In genomic region chr2:127267854-127268253, GRCm38 (mm10) we compare ENCODE assay signal across 19 mouse cellular contexts. TPM values are rescaled to one million over a fixed set of nuclear protein-coding genes. Genes with fewer than 3 reads are reported as not detected.
A peak's percentile ranks its signal among the peaks of the same experiment; 100 is the strongest.
DNase-seq lines count a peak whose midpoint lies in the region; ATAC-seq and TF ChIP-seq lines count a peak whose summit lies in the region.
"Had no signal": no experiment of that assay in that cellular context is flagged by ENCODE, and none has a peak within 500 bp of the region (broad histone marks: within the 10 kb centered on the region; RNA-seq: fewer than 3 reads in every experiment).

No protein-coding gene starts in this region.

- H3K27me3 ChIP-seq in kidney, adult 2 months (replicated peaks; ENCODE audit: control insufficient read depth, insufficient read depth, low read length) = no peaks in the 10 kb centered on the region
- no peaks in the 10 kb centered on the region for H3K27me3 ChIP-seq in kidney, embryonic 16.5 days (ENCODE audit: insufficient read depth, low read length)
- H3K27me3 ChIP-seq in liver, embryonic 14.5 days (ENCODE audit: control insufficient read depth, insufficient read depth, low read length) = no peaks in the 10 kb centered on the region
- H3K27me3 ChIP-seq in liver, embryonic 12.5 days (replicated peaks) = no peaks in the 10 kb centered on the region
- H3K27me3 ChIP-seq: embryonic facial prominence, embryonic 13.5 days; hindbrain, embryonic 15.5 days; lung, embryonic 15.5 days had no signal

- peak; percentile 45; the same call in 1 of the 2 replicates for TF ChIP-seq CTCF in kidney, adult 2 months (conservative IDR thresholded peaks at IDR 0.05; ENCODE audit: insufficient read depth, insufficient read length, low read depth, low read length)
- TF ChIP-seq CTCF in liver, embryonic 14.5 days (IDR thresholded peaks at IDR 0.05; ENCODE audit: low read depth) = peak; percentile 11; the same call in 1 of the 2 replicates

- intact Hi-C loops in heart, postnatal 14 days (cut with DNase I) = no loop called here

- H3K27ac ChIP-seq in kidney, adult 2 months (ENCODE audit: insufficient read depth, low read depth, low read length) = no peak overlapping the region
- no peak overlapping the region for H3K27ac ChIP-seq in kidney, embryonic 16.5 days (ENCODE audit: low read length)
- H3K27ac ChIP-seq in liver, embryonic 14.5 days = no peak overlapping the region
- H3K27ac ChIP-seq in liver, embryonic 12.5 days = no peak overlapping the region
- H3K27ac ChIP-seq: embryonic facial prominence, embryonic 13.5 days; hindbrain, embryonic 15.5 days; lung, embryonic 15.5 days had no signal

- H3K9me3 ChIP-seq in kidney, embryonic 16.5 days (ENCODE audit: low read length) = no peaks in the 10 kb centered on the region
- no peaks in the 10 kb centered on the region for H3K9me3 ChIP-seq in liver, embryonic 14.5 days (ENCODE audit: control insufficient read depth, low read length)
- no peaks in the 10 kb centered on the region for H3K9me3 ChIP-seq in liver, embryonic 12.5 days (replicated peaks)
- H3K9me3 ChIP-seq: embryonic facial prominence, embryonic 13.5 days; hindbrain, embryonic 15.5 days; lung, embryonic 15.5 days had no signal

- TF ChIP-seq EP300 in liver, embryonic 14.5 days (IDR thresholded peaks at IDR 0.05; ENCODE audit: low read depth) = no peak

- 28% methylated on average over 4 of the region's 4 CpGs for WGBS in kidney, adult 2 months
- WGBS in kidney, embryonic 16.5 days = 54% methylated on average over 4 of the region's 4 CpGs
- 63% methylated on average over 4 of the region's 4 CpGs for WGBS in liver, embryonic 14.5 days (ENCODE audit: insufficient replicate concordance)
- WGBS in liver, embryonic 12.5 days (ENCODE audit: insufficient replicate concordance) = 64% methylated on average over 4 of the region's 4 CpGs

- H3K4me1 ChIP-seq in kidney, adult 2 months (ENCODE audit: control insufficient read depth, insufficient read depth, low read length) = peaks cover 3% of the 10 kb centered on the region; the same call in 1 of the 2 replicates
- peaks cover 3% of the 10 kb centered on the region for H3K4me1 ChIP-seq in kidney, embryonic 16.5 days (ENCODE audit: insufficient read depth, low read length)
- H3K4me1 ChIP-seq in liver, embryonic 14.5 days (replicated peaks; ENCODE audit: control insufficient read depth in 2 of 2, insufficient read depth in 2 of 2, low read length in 1 of 2) = peaks cover 6% of the 10 kb centered on the region in 2 experiments
- H3K4me1 ChIP-seq in liver, embryonic 12.5 days = peaks cover 25% of the 10 kb centered on the region

- H3K36me3 ChIP-seq in kidney, adult 2 months (ENCODE audit: control insufficient read depth, insufficient read depth, low read length) = no peaks in the 10 kb centered on the region
- H3K36me3 ChIP-seq in kidney, embryonic 16.5 days (ENCODE audit: insufficient read depth, low read length) = no peaks in the 10 kb centered on the region
- no peaks in the 10 kb centered on the region for H3K36me3 ChIP-seq in liver, embryonic 14.5 days (replicated peaks; ENCODE audit: control insufficient read depth, insufficient read depth, low read depth)
- H3K36me3 ChIP-seq in liver, embryonic 12.5 days = peaks cover 6% of the 10 kb centered on the region
- H3K36me3 ChIP-seq: hindbrain, embryonic 15.5 days; lung, embryonic 15.5 days had no signal

- peak; percentile 40 for DNase-seq in kidney, adult 2 months
- no peak for DNase-seq in liver, embryonic 14.5 days (ENCODE audit: low read depth in 3 of 3, low spot score in 3 of 3)
- DNase-seq in adipocyte (ENCODE audit: low spot score) = peak; percentile 30
- DNase-seq in urinary bladder, postnatal 36 days (ENCODE audit: low spot score in 2 of 2) = no peak
- no peak for DNase-seq in heart, postnatal 14 days
- DNase-seq: cerebellum, adult 9-10 months; gastrocnemius, postnatal 36 days; heart, postnatal 36 days; kidney, adult 18-20 months; left cerebral cortex, postnatal 4 days; lung, postnatal 4 days; thymus, postnatal 14 days had no signal

- H3K4me2 ChIP-seq in kidney, embryonic 16.5 days (replicated peaks; ENCODE audit: low read depth, low read length) = no peak overlapping the region
- H3K4me2 ChIP-seq in liver, embryonic 14.5 days (ENCODE audit: low read depth) = no peak overlapping the region
- no peak overlapping the region for H3K4me2 ChIP-seq in liver, embryonic 12.5 days
- H3K4me2 ChIP-seq: embryonic facial prominence, embryonic 13.5 days; heart, embryonic 11.5 days; hindbrain, embryonic 15.5 days; lung, embryonic 15.5 days had no signal

- H3K9ac ChIP-seq in kidney, embryonic 16.5 days (replicated peaks; ENCODE audit: low read length) = no peak overlapping the region
- no peak overlapping the region for H3K9ac ChIP-seq in liver, embryonic 14.5 days (replicated peaks)
- H3K9ac ChIP-seq in liver, embryonic 12.5 days = no peak overlapping the region
- H3K9ac ChIP-seq: embryonic facial prominence, embryonic 13.5 days; hindbrain, embryonic 15.5 days; lung, embryonic 15.5 days had no signal

- no peak overlapping the region for H3K4me3 ChIP-seq in kidney, adult 2 months (ENCODE audit: insufficient read depth, low read depth, low read length)
- no peak overlapping the region for H3K4me3 ChIP-seq in kidney, embryonic 16.5 days (ENCODE audit: low read length)
- H3K4me3 ChIP-seq in liver, embryonic 14.5 days (ENCODE audit: insufficient read depth in 1 of 2, low read depth in 2 of 2, low read length in 2 of 2) = no peak overlapping the region
- H3K4me3 ChIP-seq in liver, embryonic 12.5 days = no peak overlapping the region
- H3K4me3 ChIP-seq: embryonic facial prominence, embryonic 13.5 days; hindbrain, embryonic 15.5 days; lung, embryonic 15.5 days had no signal

- TF ChIP-seq POLR2A in kidney, adult 2 months (IDR thresholded peaks at IDR 0.05; ENCODE audit: low read depth, low read length) = no peak

- no peak for ATAC-seq in kidney, embryonic 16.5 days (ENCODE audit: low FRiP score, low TSS enrichment)
- no peak for ATAC-seq in liver, embryonic 14.5 days (ENCODE audit: insufficient read depth)
- no peak for ATAC-seq in liver, embryonic 12.5 days
- ATAC-seq: forebrain, embryonic 14.5 days had no signal

RNA-seq across cellular contexts. Expression of gene Stard7, which starts 2.2 kb away (rescaled TPM):
- polyA plus RNA-seq in kidney, adult 2 months (2012; rRNA removed) = 57.2 and 62.2 TPM in 2 replicates
- 76.1 and 84.9 TPM in 2 replicates for polyA plus RNA-seq in kidney, embryonic 16.5 days (2015; fragmentation: Nextera tagmentation; extraction: Ambion mirVana)
- 23.3 and 29.8 TPM in 2 replicates for polyA plus RNA-seq in liver, embryonic 14.5 days (2012; rRNA removed)
- polyA plus RNA-seq in liver, embryonic 14.5 days (2014; fragmentation: Nextera tagmentation; extraction: Ambion mirVana) = 42.0 and 51.9 TPM in 2 replicates
- 78.4 and 78.5 TPM in 2 replicates for polyA plus RNA-seq in liver, embryonic 12.5 days (2016; fragmentation: Nextera tagmentation; extraction: Ambion mirVana)
- total RNA-seq in heart, postnatal 14 days (2021) = 100 to 1,000 TPM; 163 to 165 TPM

RNA-seq across cellular contexts. Expression of gene Tmem127, which starts 20.1 kb away (rescaled TPM):
- 90.0 and 105 TPM in 2 replicates for polyA plus RNA-seq in kidney, adult 2 months (2012; rRNA removed)
- polyA plus RNA-seq in kidney, embryonic 16.5 days (2015; fragmentation: Nextera tagmentation; extraction: Ambion mirVana) = 29.0 and 29.5 TPM in 2 replicates
- polyA plus RNA-seq in liver, embryonic 14.5 days (2012; rRNA removed) = 8.4 and 11.7 TPM in 2 replicates
- polyA plus RNA-seq in liver, embryonic 14.5 days (2014; fragmentation: Nextera tagmentation; extraction: Ambion mirVana) = 7.4 and 9.2 TPM in 2 replicates
- 16.0 and 16.4 TPM in 2 replicates for polyA plus RNA-seq in liver, embryonic 12.5 days (2016; fragmentation: Nextera tagmentation; extraction: Ambion mirVana)
- total RNA-seq in heart, postnatal 14 days (2021) = 10 to 100 TPM; 29.0 to 31.9 TPM

RNA-seq across cellular contexts. Expression of gene Ciao1, which starts 20.2 kb away (rescaled TPM):
- polyA plus RNA-seq in kidney, adult 2 months (2012; rRNA removed) = 101 and 114 TPM in 2 replicates
- 74.2 and 81.7 TPM in 2 replicates for polyA plus RNA-seq in kidney, embryonic 16.5 days (2015; fragmentation: Nextera tagmentation; extraction: Ambion mirVana)
- 23.2 and 29.1 TPM in 2 replicates for polyA plus RNA-seq in liver, embryonic 14.5 days (2012; rRNA removed)
- 38.3 and 42.3 TPM in 2 replicates for polyA plus RNA-seq in liver, embryonic 14.5 days (2014; fragmentation: Nextera tagmentation; extraction: Ambion mirVana)
- polyA plus RNA-seq in liver, embryonic 12.5 days (2016; fragmentation: Nextera tagmentation; extraction: Ambion mirVana) = 45.0 and 49.7 TPM in 2 replicates
- 10 to 100 TPM; 57.2 to 59.4 TPM for total RNA-seq in heart, postnatal 14 days (2021)

RNA-seq across cellular contexts. Expression of gene Snrnp200, which starts 59.7 kb away (rescaled TPM):
- polyA plus RNA-seq in kidney, adult 2 months (2012; rRNA removed) = 45.9 and 46.8 TPM in 2 replicates
- 67.2 and 70.5 TPM in 2 replicates for polyA plus RNA-seq in kidney, embryonic 16.5 days (2015; fragmentation: Nextera tagmentation; extraction: Ambion mirVana)
- polyA plus RNA-seq in liver, embryonic 14.5 days (2012; rRNA removed) = 18.2 and 27.5 TPM in 2 replicates
- 28.1 and 33.3 TPM in 2 replicates for polyA plus RNA-seq in liver, embryonic 14.5 days (2014; fragmentation: Nextera tagmentation; extraction: Ambion mirVana)
- polyA plus RNA-seq in liver, embryonic 12.5 days (2016; fragmentation: Nextera tagmentation; extraction: Ambion mirVana) = 48.2 and 49.0 TPM in 2 replicates
- total RNA-seq in heart, postnatal 14 days (2021) = 10 to 100 TPM; 57.3 to 57.6 TPM

RNA-seq across cellular contexts. Expression of gene 1810024B03Rik, which starts 59.8 kb away (rescaled TPM):
- polyA plus RNA-seq in kidney, adult 2 months (2012; rRNA removed) = 2.8 TPM in 2 replicates
- 1.6 and 2.1 TPM in 2 replicates for polyA plus RNA-seq in kidney, embryonic 16.5 days (2015; fragmentation: Nextera tagmentation; extraction: Ambion mirVana)
- polyA plus RNA-seq in liver, embryonic 14.5 days (2012; rRNA removed) = 0.23 and 0.57 TPM in 2 replicates
- polyA plus RNA-seq in liver, embryonic 14.5 days (2014; fragmentation: Nextera tagmentation; extraction: Ambion mirVana) = 0.81 and 0.96 TPM in 2 replicates
- 1.6 and 1.7 TPM in 2 replicates for polyA plus RNA-seq in liver, embryonic 12.5 days (2016; fragmentation: Nextera tagmentation; extraction: Ambion mirVana)
- total RNA-seq in heart, postnatal 14 days (2021) = under 1 TPM; 0.56 to 0.60 TPM

Comparison
In these comparisons a context has a peak if more than half of its experiments do, and no peak if none do; other contexts are left out.
1. DNase-seq: peak in kidney, adult 2 months (single experiment) and adipocyte (single experiment); none in liver, embryonic 14.5 days (0 of 3), urinary bladder, postnatal 36 days (0 of 2) and heart, postnatal 14 days (0 of 2).